Mouse (Mus musculus): Measurements from ENCODE around the gene Kif19a. TPM values are rescaled to one million over a fixed set of nuclear protein-coding genes. Genes with fewer than 3 reads are reported as not detected.

Kif19a gene
- polyA plus RNA-seq, 1 experiment from 2014 or later = 0.07 TPM

GRCm38 (mm10) chr11:114794691-114795090 is 29.5 kb downstream of the Kif19a start:
- Histone ChIP-seq H3K27ac (replicated peaks) (no peak overlapping the region), H3K9ac (no peak overlapping the region), H3K36me3 (replicated peaks) (no peaks in the 10 kb centered on the region), H3K4me2 (no peak overlapping the region), H3K4me1 (replicated peaks) (0 out of 2 replicates have a peak, but pooled peaks cover 9% of the 10 kb centered on the region), H3K4me3 (replicated peaks) (no peak overlapping the region), H3K27me3 (peaks cover 67% of the 10 kb centered on the region), H3K9me3 (replicated peaks) (no peaks in the 10 kb centered on the region)
- 49% methylated on average over 4 of the region's 4 CpGs for WGBS (ENCODE audit: insufficient replicate concordance)
- ATAC-seq (ENCODE audit: insufficient read depth) = no peak

GRCm38 (mm10) chr11:114795231-114795746 is 30.1 kb downstream of the Kif19a start:
- no peak overlapping the region for H3K9ac ChIP-seq
- peaks cover 61% of the 10 kb centered on the region for H3K27me3 ChIP-seq
- peak overlapping the region; percentile 33 for H3K4me3 ChIP-seq (replicated peaks)
- ATAC-seq (ENCODE audit: insufficient read depth) = no peak
- no peaks in the 10 kb centered on the region for H3K9me3 ChIP-seq (replicated peaks)
- H3K4me1 ChIP-seq (replicated peaks) = 0 out of 2 replicates have a peak, but pooled peaks cover 9% of the 10 kb centered on the region
- H3K27ac ChIP-seq (replicated peaks) = no peak overlapping the region
- H3K4me2 ChIP-seq = peak overlapping the region; percentile 56
- under 1% methylated on average over 7 of the region's 7 CpGs for WGBS (ENCODE audit: insufficient replicate concordance)
- no peaks in the 10 kb centered on the region for H3K36me3 ChIP-seq (replicated peaks)

GRCm38 (mm10) chr11:114795848-114796322 is 30.7 kb downstream of the Kif19a start, which contains the start of gene Btbd17:
Gene Btbd17, minus strand, starts transcription at chr11:114795945.
- peak within 1 kb of the TSS; percentile 33 for H3K4me3 ChIP-seq (replicated peaks)
- H3K4me1 ChIP-seq (replicated peaks) = 0 out of 2 replicates have a peak, but pooled peaks cover 9% of the 10 kb centered on the region
- H3K27me3 ChIP-seq = peaks cover 55% of the 10 kb centered on the region
- peak within 1 kb of the TSS; percentile 56 for H3K4me2 ChIP-seq
- no peaks in the 10 kb centered on the region for H3K36me3 ChIP-seq (replicated peaks)
- H3K9me3 ChIP-seq (replicated peaks) = no peaks in the 10 kb centered on the region
- no peak within 1 kb of the TSS for H3K27ac ChIP-seq (replicated peaks)
- H3K9ac ChIP-seq = no peak within 1 kb of the TSS
- ATAC-seq (ENCODE audit: insufficient read depth) = no peak
- WGBS (ENCODE audit: insufficient replicate concordance) = 13% methylated on average over 4 of the region's 4 CpGs

- H3K27me3 ChIP-seq = peaks cover 42% of the 10 kb centered on the region
- 67% methylated on average over 7 of the region's 7 CpGs for WGBS (ENCODE audit: insufficient replicate concordance)
- no peak overlapping the region for H3K9ac ChIP-seq
- ATAC-seq (ENCODE audit: insufficient read depth) = no peak
- H3K4me3 ChIP-seq (replicated peaks) = no peak overlapping the region
- no peaks in the 10 kb centered on the region for H3K9me3 ChIP-seq (replicated peaks)
- no peak overlapping the region for H3K4me2 ChIP-seq
- 0 out of 2 replicates have a peak, but pooled peaks cover 4% of the 10 kb centered on the region for H3K4me1 ChIP-seq (replicated peaks)
- H3K27ac ChIP-seq (replicated peaks) = no peak overlapping the region
- H3K36me3 ChIP-seq (replicated peaks) = no peaks in the 10 kb centered on the region
Measured at GRCm38 (mm10) chr11:114797176-114797575, 32.0 kb downstream of the Kif19a start.

- no peaks in the 10 kb centered on the region for H3K36me3 ChIP-seq (replicated peaks)
- 48% methylated on average over 3 of the region's 3 CpGs for WGBS (ENCODE audit: insufficient replicate concordance)
- peaks cover 34% of the 10 kb centered on the region for H3K27me3 ChIP-seq
- H3K4me1 ChIP-seq (replicated peaks) = 0 out of 2 replicates have a peak, but pooled peaks cover 3% of the 10 kb centered on the region
- ATAC-seq (ENCODE audit: insufficient read depth) = no peak
- no peak overlapping the region for H3K9ac ChIP-seq
- H3K9me3 ChIP-seq (replicated peaks) = no peaks in the 10 kb centered on the region
- H3K4me3 ChIP-seq (replicated peaks) = no peak overlapping the region
- no peak overlapping the region for H3K27ac ChIP-seq (replicated peaks)
- H3K4me2 ChIP-seq = no peak overlapping the region
Measured at GRCm38 (mm10) chr11:114797981-114798380, 32.8 kb downstream of the Kif19a start.

GRCm38 (mm10) chr11:114798624-114799023 is 33.4 kb downstream of the Kif19a start, which contains the start of gene Gpr142:
Gene Gpr142, plus strand, starts transcription at chr11:114798924.
- Histone ChIP-seq H3K4me1 (replicated peaks) (0 out of 2 replicates have a peak, but pooled peaks cover 3% of the 10 kb centered on the region), H3K27ac (replicated peaks) (no peak within 1 kb of the TSS), H3K4me2 (no peak within 1 kb of the TSS), H3K4me3 (replicated peaks) (no peak within 1 kb of the TSS), H3K9me3 (replicated peaks) (no peaks in the 10 kb centered on the region), H3K27me3 (peaks cover 27% of the 10 kb centered on the region), H3K36me3 (replicated peaks) (no peaks in the 10 kb centered on the region), H3K9ac (no peak within 1 kb of the TSS)
- WGBS (ENCODE audit: insufficient replicate concordance) = 64% methylated on average over 3 of the region's 3 CpGs
- ATAC-seq (ENCODE audit: insufficient read depth) = no peak

- no peak for ATAC-seq (ENCODE audit: insufficient read depth)
- Histone ChIP-seq H3K4me3 (replicated peaks) (no peak overlapping the region), H3K4me1 (replicated peaks) (no peaks in the 10 kb centered on the region), H3K4me2 (no peak overlapping the region), H3K36me3 (replicated peaks) (no peaks in the 10 kb centered on the region), H3K27me3 (peaks cover 6% of the 10 kb centered on the region; the same call in 1 of the 2 replicates), H3K9me3 (replicated peaks) (no peaks in the 10 kb centered on the region), H3K27ac (replicated peaks) (no peak overlapping the region), H3K9ac (no peak overlapping the region)
- WGBS (ENCODE audit: insufficient replicate concordance) = 59% methylated on average over 1 of the region's 1 CpGs
Measured at GRCm38 (mm10) chr11:114801906-114802305, 36.7 kb downstream of the Kif19a start.

GRCm38 (mm10) chr11:114802540-114803267 is 37.5 kb downstream of the Kif19a start:
- Histone ChIP-seq H3K36me3 (replicated peaks) (no peaks in the 10 kb centered on the region), H3K4me2 (no peak overlapping the region), H3K27ac (replicated peaks) (no peak overlapping the region), H3K4me3 (replicated peaks) (no peak overlapping the region), H3K27me3 (0 out of 2 replicates have a peak, but pooled peaks cover 4% of the 10 kb centered on the region), H3K9me3 (replicated peaks) (no peaks in the 10 kb centered on the region), H3K4me1 (replicated peaks) (peaks cover 8% of the 10 kb centered on the region), H3K9ac (no peak overlapping the region)
- ATAC-seq (ENCODE audit: insufficient read depth) = no peak
- 52% methylated on average over 15 of the region's 15 CpGs for WGBS (ENCODE audit: insufficient replicate concordance)

GRCm38 (mm10) chr11:114803990-114804389 is 38.8 kb downstream of the Kif19a start:
- Histone ChIP-seq H3K4me3 (replicated peaks) (no peak overlapping the region), H3K9ac (no peak overlapping the region), H3K27ac (replicated peaks) (no peak overlapping the region), H3K9me3 (replicated peaks) (no peaks in the 10 kb centered on the region), H3K36me3 (replicated peaks) (no peaks in the 10 kb centered on the region), H3K4me1 (replicated peaks) (peaks cover 9% of the 10 kb centered on the region), H3K27me3 (no peaks in the 10 kb centered on the region), H3K4me2 (no peak overlapping the region)
- WGBS (ENCODE audit: insufficient replicate concordance) = 43% methylated on average over 8 of the region's 8 CpGs
- ATAC-seq (ENCODE audit: insufficient read depth) = no peak

GRCm38 (mm10) chr11:114807025-114807424 is 41.8 kb downstream of the Kif19a start:
- no peak overlapping the region for H3K27ac ChIP-seq (replicated peaks)
- H3K4me2 ChIP-seq = no peak overlapping the region
- no peaks in the 10 kb centered on the region for H3K27me3 ChIP-seq
- ATAC-seq (ENCODE audit: insufficient read depth) = no peak
- H3K4me3 ChIP-seq (replicated peaks) = no peak overlapping the region
- no peaks in the 10 kb centered on the region for H3K9me3 ChIP-seq (replicated peaks)
- peaks cover 9% of the 10 kb centered on the region for H3K4me1 ChIP-seq (replicated peaks)
- WGBS (ENCODE audit: insufficient replicate concordance) = 54% methylated on average over 2 of the region's 2 CpGs
- H3K9ac ChIP-seq = no peak overlapping the region
- no peaks in the 10 kb centered on the region for H3K36me3 ChIP-seq (replicated peaks)

GRCm38 (mm10) chr11:114807686-114808427 is 42.7 kb downstream of the Kif19a start:
- Histone ChIP-seq H3K9ac (no peak overlapping the region), H3K36me3 (replicated peaks) (no peaks in the 10 kb centered on the region), H3K4me1 (replicated peaks) (peaks cover 9% of the 10 kb centered on the region), H3K4me2 (no peak overlapping the region), H3K27ac (replicated peaks) (no peak overlapping the region), H3K9me3 (replicated peaks) (no peaks in the 10 kb centered on the region), H3K4me3 (replicated peaks) (no peak overlapping the region), H3K27me3 (no peaks in the 10 kb centered on the region)
- no peak for ATAC-seq (ENCODE audit: insufficient read depth)
- 31% methylated on average over 14 of the region's 14 CpGs for WGBS (ENCODE audit: insufficient replicate concordance)
